Mouse (Mus musculus) testis, adult 2 months (tissue): ENCODE measurements around the gene Stx16.

Experiments used
- CTCF ChIP-seq: fragments of 200-500 bp; IDR thresholded peaks from 2 replicates; pipeline ENCODE4 v1.5.1; 2012; ENCODE audit warnings: low read depth, mild to moderate bottlenecking, inconsistent platforms, low read length, moderate library complexity; ENCODE audit not compliant: control insufficient read depth, insufficient read depth, insufficient replicate concordance
- POLR2A ChIP-seq: fragments of 200-500 bp; IDR thresholded peaks from 2 replicates; pipeline ENCODE4 v1.6.1; 2012; ENCODE audit warnings: low read depth, mild to moderate bottlenecking, inconsistent platforms, low read length, moderate library complexity; ENCODE audit not compliant: control insufficient read depth

DNA sequence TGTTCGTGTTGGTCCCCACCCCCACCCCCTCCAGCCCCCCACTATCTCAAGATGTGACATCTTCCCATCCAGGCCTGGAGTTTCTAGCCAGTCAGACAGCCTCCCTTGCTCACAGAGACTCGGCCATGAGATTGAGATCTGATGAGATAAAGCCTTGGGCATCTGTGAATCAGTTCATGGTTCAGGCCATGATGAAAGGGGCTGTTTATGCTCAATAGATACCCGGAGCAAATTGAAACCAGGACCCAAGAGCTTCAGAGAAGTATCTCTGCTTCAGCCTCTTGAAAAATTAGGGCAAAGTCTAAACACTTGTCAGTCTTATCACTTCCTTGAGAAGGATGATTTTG, 25.8 kb upstream of the Stx16 start:
- TF ChIP-seq CTCF, result no peak
- no peak for TF ChIP-seq POLR2A
